Mouse (Mus musculus) embryo, embryonic 10 days (tissue): ENCODE measurements around the gene Prss35.

Experiments used
- DNase-seq: peaks from one replicate; pipeline ENCODE4 v3.0.0-alpha.2; 2015; ENCODE audit warnings: low spot score

Gene Prss35

GRCm38 (mm10) chr9:86799099-86799498 lies 55.6 kb downstream of the Prss35 start:
- no peak for DNase-seq

GRCm38 (mm10) chr9:86800600-86801163 lies 57.2 kb downstream of the Prss35 start:
- DNase-seq, result peak; percentile 67
